Mouse (Mus musculus): ENCODE measurements around the gene 4833439L19Rik. TPM values are rescaled to one million over a fixed set of nuclear protein-coding genes. Genes with fewer than 3 reads are reported as not detected.

The 4833439L19Rik gene
- polyA plus RNA-seq, 1 experiment, result 74.2 TPM

DNA sequence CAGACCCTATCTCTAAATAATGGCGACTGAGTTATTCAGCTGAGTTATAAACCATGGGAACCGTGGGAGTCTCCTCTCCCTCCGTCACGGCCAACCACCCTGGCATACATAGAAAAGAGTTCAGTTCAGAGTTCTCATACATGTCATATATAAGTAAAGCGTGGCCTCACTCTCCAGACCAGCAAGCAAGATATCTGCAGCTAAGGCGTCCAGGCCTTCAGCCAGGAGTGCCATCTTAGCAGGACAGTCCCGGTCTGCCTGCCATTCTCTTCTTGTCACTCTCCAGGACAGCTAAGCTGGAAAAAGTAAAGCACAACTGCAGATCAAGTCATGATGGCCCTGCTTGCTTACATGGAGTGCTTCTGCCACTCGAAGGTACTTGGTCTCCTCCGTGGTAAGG, 9.1 kb downstream of the 4833439L19Rik start:
- TF ChIP-seq POLR2A (IDR thresholded peaks at IDR 0.05; ENCODE audit: low read depth, low read length), result no peak
- no peak for TF ChIP-seq CTCF (IDR thresholded peaks at IDR 0.05; ENCODE audit: borderline replicate concordance, insufficient read depth, low read length)
- Histone ChIP-seq H3K27ac (ENCODE audit: insufficient read depth, low read length) (no peak overlapping the region), H3K4me3 (ENCODE audit: insufficient read depth, low read length) (no peak overlapping the region), H3K4me1 (ENCODE audit: control insufficient read depth, insufficient read depth, low read length) (no peaks in the 10 kb centered on the region)

DNA sequence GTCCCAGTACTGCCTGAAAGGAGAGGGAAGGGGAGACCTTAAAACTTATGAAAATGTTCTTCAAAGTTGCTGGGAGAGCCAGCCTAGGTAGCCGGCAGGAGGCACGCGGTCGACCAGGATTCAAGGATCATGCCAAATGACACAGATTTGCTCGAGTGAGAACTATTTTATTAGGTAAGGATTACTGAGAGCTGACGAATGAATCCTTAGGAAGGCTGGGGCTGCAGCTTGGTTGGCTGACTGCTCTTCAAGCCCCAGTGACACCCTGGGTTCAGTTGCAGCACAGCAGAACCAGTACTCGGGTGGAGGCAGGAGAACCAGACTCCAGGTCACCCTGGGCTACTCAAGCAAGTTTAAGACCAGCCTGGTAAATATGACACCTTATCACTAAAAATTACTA, 17.2 kb downstream of the 4833439L19Rik start:
- Histone ChIP-seq H3K4me3 (ENCODE audit: insufficient read depth, low read length) (no peak overlapping the region), H3K4me1 (ENCODE audit: control insufficient read depth, insufficient read depth, low read length) (no peaks in the 10 kb centered on the region), H3K27ac (ENCODE audit: insufficient read depth, low read length) (no peak overlapping the region)
- TF ChIP-seq CTCF (IDR thresholded peaks at IDR 0.05; ENCODE audit: borderline replicate concordance, insufficient read depth, low read length), result no peak
- TF ChIP-seq POLR2A (IDR thresholded peaks at IDR 0.05; ENCODE audit: low read depth, low read length), result no peak

DNA sequence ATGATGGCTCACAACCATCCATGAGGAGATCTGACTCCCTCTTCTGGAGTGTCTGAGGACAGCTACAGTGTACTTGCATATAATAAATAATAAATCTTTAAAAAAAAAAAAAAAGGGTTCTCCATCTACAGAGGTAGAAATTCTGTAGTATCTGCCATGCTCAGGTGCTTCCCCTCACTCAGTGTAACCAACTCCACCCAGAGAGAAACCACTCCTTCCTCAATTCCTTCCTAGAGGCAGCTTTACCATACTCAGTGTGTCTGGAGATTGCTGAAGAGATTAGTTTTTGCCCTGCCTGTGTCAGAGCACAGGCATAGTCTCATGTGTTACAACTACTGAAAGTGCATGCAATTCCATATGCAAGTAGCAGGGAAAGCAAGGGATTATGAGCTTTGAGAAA, 33.1 kb downstream of the 4833439L19Rik start:
- H3K27ac ChIP-seq (ENCODE audit: insufficient read depth, low read length), result no peak overlapping the region
- no peak for TF ChIP-seq CTCF (IDR thresholded peaks at IDR 0.05; ENCODE audit: borderline replicate concordance, insufficient read depth, low read length)
- TF ChIP-seq POLR2A (IDR thresholded peaks at IDR 0.05; ENCODE audit: low read depth, low read length), result no peak
- no peak overlapping the region for H3K4me3 ChIP-seq (ENCODE audit: insufficient read depth, low read length)
- H3K4me1 ChIP-seq (ENCODE audit: control insufficient read depth, insufficient read depth, low read length), result no peaks in the 10 kb centered on the region

DNA sequence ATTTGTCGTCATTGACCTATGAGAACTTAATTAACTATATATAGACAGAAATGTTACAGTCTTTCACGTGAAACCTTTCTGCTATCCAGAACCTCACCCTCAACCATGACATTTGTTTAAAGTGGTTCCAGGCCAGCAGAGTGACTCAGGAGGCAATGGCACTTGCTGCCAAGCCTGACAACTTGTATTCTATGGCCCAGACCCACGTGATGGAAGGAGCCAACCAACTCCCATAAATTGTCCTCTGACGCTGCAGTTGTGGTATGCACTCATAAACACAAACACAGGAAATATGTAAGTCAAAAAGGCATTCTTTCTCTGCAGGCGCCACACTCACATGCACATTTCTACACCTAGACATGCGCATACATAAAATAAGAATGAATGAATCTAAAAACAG, 38.1 kb downstream of the 4833439L19Rik start:
- Histone ChIP-seq H3K27ac (ENCODE audit: insufficient read depth, low read length) (no peak overlapping the region), H3K4me1 (ENCODE audit: control insufficient read depth, insufficient read depth, low read length) (no peaks in the 10 kb centered on the region), H3K4me3 (ENCODE audit: insufficient read depth, low read length) (no peak overlapping the region)
- TF ChIP-seq POLR2A (IDR thresholded peaks at IDR 0.05; ENCODE audit: low read depth, low read length), result no peak

DNA sequence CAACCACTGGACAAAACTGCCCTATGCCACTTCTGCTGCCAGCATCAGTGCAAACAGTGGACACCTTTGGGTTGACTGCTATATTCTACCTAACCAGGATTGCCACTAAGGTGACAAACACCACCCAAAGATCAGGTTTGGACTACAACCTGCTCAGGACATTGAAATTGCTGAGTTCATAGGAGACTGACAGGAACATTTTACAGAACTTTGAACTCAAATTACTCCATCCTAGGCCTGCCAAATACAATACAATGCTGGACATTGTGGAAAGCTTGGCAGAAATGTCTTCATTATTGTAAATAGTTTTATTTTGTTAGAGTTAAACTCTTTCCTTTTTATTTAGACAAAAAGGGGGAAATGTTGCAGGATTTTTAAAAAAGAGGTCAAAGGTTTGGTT, 44.1 kb downstream of the 4833439L19Rik start:
- Histone ChIP-seq H3K4me3 (ENCODE audit: insufficient read depth, low read length) (no peak overlapping the region), H3K27ac (ENCODE audit: insufficient read depth, low read length) (no peak overlapping the region), H3K4me1 (ENCODE audit: control insufficient read depth, insufficient read depth, low read length) (no peaks in the 10 kb centered on the region)
- no peak for TF ChIP-seq POLR2A (IDR thresholded peaks at IDR 0.05; ENCODE audit: low read depth, low read length)
- no peak for TF ChIP-seq CTCF (IDR thresholded peaks at IDR 0.05; ENCODE audit: borderline replicate concordance, insufficient read depth, low read length)

DNA sequence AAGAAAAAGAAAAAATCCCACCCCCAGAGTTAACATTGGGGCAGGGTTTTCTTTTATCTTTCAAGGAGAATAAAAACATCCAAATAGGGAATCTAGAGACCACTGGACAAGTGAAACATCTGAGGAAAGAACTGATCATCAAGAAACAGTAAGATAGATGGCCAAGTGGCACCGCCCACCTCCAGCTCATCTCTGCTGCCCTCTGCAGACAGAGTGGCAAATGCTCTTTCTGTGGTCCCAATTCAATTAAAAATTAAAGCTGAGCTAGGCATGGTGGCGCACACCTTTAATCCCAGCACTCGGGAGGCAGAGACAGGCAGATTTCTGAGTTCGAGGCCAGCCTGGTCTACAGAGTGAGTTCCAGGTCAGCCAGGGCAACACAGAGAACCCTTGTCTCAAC, 45.0 kb downstream of the 4833439L19Rik start:
- no peak overlapping the region for H3K27ac ChIP-seq (ENCODE audit: insufficient read depth, low read length)
- no peaks in the 10 kb centered on the region for H3K4me1 ChIP-seq (ENCODE audit: control insufficient read depth, insufficient read depth, low read length)
- TF ChIP-seq POLR2A (IDR thresholded peaks at IDR 0.05; ENCODE audit: low read depth, low read length) (no peak), CTCF (IDR thresholded peaks at IDR 0.05; ENCODE audit: borderline replicate concordance, insufficient read depth, low read length) (peak; percentile 18; the same call in 1 of the 2 replicates)
- no peak overlapping the region for H3K4me3 ChIP-seq (ENCODE audit: insufficient read depth, low read length)

DNA sequence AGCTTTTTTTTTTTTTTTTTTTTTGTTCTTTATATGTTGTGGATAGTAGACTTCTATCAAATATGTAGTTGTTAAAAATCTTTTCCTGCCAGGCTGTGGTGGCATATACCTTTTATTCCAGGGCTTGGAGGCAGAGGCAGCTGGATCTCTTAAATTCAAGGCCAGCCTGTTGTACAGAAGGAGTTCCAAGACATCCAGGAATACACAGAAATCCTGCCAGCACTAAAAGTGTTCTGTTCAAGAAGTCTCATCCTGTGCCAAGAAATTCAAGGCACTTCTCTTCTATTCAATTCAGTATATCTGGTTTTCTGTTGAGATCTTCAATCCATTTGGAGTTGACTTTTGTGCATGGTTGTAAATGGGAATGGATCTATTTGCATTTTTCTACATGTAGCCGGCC, 59.3 kb downstream of the 4833439L19Rik start:
- Histone ChIP-seq H3K4me1 (ENCODE audit: control insufficient read depth, insufficient read depth, low read length) (peaks cover 2% of the 10 kb centered on the region; the same call in 1 of the 2 replicates), H3K27ac (ENCODE audit: insufficient read depth, low read length) (no peak overlapping the region), H3K4me3 (ENCODE audit: insufficient read depth, low read length) (no peak overlapping the region)
- TF ChIP-seq CTCF (IDR thresholded peaks at IDR 0.05; ENCODE audit: borderline replicate concordance, insufficient read depth, low read length) (no peak), POLR2A (IDR thresholded peaks at IDR 0.05; ENCODE audit: low read depth, low read length) (no peak)

DNA sequence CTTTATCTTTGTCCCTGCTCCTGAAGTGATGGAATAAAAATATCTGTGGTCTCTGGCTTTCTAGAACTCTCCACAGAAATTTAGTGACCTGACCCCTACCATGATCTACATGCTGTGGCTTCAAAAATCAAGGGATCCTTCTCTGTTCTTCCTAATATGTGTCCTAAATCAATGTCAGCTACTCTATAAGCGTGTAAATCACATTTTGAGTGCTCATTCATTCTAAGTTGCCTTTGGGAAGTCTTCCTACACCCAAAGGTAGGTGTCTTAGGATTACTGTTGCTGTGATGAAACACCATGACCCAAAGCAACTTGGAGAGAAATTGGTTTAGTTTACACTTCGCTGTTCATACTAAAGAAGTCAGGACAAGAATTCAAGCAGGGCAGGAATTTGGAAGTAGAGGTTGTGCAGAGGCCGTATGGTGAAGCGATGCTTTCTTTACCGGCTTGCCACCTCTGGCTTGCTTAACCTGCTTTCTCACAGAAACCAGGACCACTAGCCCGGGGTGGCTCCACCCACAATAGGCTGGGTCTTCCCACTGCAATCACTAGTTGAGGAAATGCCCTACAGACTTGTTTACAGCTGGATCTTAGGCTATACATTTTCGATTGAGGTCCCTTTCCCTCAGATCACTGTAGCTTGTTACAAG, 60.5 kb downstream of the 4833439L19Rik start:
- TF ChIP-seq CTCF (IDR thresholded peaks at IDR 0.05; ENCODE audit: borderline replicate concordance, insufficient read depth, low read length), result no peak
- TF ChIP-seq POLR2A (IDR thresholded peaks at IDR 0.05; ENCODE audit: low read depth, low read length), result no peak
- peak overlapping the region; percentile 83 for H3K4me3 ChIP-seq (ENCODE audit: insufficient read depth, low read length)
- no peak overlapping the region for H3K27ac ChIP-seq (ENCODE audit: insufficient read depth, low read length)
- peaks cover 2% of the 10 kb centered on the region; the same call in 1 of the 2 replicates for H3K4me1 ChIP-seq (ENCODE audit: control insufficient read depth, insufficient read depth, low read length)

DNA sequence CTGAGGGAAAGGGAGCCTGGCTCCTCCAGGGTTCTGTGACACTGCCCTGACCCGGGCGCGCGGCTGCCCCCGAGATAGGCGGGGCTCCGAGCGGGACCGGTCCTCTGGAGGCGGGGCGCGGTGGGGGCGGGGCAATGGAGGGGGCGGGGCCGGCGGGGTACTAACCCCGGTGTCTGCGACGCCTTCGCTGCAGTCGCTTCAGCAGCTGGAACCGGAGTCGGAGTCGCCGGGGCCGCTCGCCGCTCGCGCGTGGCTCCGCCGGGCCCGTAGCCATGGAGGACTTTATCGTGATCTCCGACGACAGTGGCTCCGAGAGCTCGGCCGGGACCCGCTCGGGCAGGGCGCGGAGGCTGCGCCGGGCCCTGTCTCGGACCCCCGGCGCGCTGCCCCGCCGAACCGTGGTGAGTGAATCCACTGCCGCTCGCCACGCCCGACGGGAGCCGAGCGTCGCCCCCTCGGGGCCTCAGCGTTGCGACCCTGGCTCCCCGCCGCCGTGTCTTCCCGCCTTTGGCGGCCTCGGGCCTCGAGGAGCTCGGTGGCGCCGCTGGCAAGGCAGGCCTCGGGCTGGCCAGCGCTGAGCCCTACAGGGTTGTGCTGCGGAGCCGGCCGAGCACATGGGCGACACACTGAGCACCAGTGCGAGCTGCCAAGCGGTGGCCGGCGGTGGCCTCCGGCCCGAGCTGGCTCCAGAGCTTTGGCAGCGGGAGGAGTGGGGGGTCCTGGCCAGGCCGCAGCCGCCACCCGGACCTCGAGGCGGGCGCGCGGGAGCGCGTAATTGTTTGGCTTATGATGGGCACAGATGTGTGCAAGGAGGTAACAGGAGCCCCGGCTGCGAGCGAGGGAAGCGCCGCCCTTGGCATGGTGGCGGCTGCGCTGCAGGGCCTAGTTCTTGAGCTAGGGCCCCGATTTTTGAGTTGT, 61.4 kb downstream of the 4833439L19Rik start, which contains the start of gene Simc1:
Simc1 (plus strand) TSS at position 176 of the 918 bp plus-strand sequence.
- TF ChIP-seq CTCF (IDR thresholded peaks at IDR 0.05; ENCODE audit: borderline replicate concordance, insufficient read depth, low read length), result no peak
- TF ChIP-seq POLR2A (IDR thresholded peaks at IDR 0.05; ENCODE audit: low read depth, low read length), result peak; percentile 94
- H3K4me3 ChIP-seq (ENCODE audit: insufficient read depth, low read length), result peak within 1 kb of the TSS; percentile 83
- peaks cover 2% of the 10 kb centered on the region; the same call in 1 of the 2 replicates for H3K4me1 ChIP-seq (ENCODE audit: control insufficient read depth, insufficient read depth, low read length)
- no peak within 1 kb of the TSS for H3K27ac ChIP-seq (ENCODE audit: insufficient read depth, low read length)

DNA sequence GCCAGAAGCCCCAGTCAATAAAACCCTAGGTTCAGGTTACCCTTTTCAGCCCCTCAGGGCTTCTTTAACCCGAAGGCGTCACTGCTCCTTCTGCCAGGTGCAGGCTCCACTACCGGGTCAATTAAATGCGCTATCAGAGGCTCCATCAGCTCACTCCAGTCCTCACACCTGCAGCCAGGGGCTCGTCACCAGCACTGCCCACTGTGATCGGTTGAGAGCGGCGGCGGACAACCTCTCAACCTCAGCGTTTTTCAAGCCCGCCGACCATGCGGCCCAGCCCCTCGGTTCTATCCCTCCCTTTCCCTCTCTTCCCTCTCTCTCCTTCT, 62.0 kb downstream of the 4833439L19Rik start:
- TF ChIP-seq CTCF (IDR thresholded peaks at IDR 0.05; ENCODE audit: borderline replicate concordance, insufficient read depth, low read length) (no peak), POLR2A (IDR thresholded peaks at IDR 0.05; ENCODE audit: low read depth, low read length) (no peak)
- Histone ChIP-seq H3K4me3 (ENCODE audit: insufficient read depth, low read length) (peak overlapping the region; percentile 41), H3K4me1 (ENCODE audit: control insufficient read depth, insufficient read depth, low read length) (peaks cover 2% of the 10 kb centered on the region; the same call in 1 of the 2 replicates), H3K27ac (ENCODE audit: insufficient read depth, low read length) (no peak overlapping the region)
